Mouse (Mus musculus): Measurements from ENCODE around the gene Rxfp4.

The Rxfp4 gene

DNA sequence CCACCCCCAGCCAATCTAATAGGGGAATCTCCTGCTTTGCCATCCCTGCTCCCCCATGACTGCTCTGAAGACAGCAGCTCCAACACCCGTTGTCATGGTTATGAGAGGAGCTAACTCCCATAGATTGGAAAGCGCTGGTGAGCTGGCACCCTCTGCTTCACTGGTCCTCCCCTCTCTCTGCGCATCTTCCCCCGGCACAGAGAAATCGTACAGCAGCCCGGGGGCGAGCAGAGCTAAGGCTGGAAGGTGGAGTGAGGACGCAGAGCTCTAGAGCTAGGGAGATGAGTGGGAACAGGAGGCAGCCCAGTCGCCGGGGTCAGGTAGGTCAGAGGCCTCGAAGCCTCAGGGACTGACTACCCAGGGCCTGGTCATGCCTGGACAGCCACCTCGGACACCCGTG is 23.7 kb downstream of the Rxfp4 start:
- in situ Hi-C loops (cut with MboI; ENCODE audit: low sequenced_read_pairs), result no loop called here

DNA sequence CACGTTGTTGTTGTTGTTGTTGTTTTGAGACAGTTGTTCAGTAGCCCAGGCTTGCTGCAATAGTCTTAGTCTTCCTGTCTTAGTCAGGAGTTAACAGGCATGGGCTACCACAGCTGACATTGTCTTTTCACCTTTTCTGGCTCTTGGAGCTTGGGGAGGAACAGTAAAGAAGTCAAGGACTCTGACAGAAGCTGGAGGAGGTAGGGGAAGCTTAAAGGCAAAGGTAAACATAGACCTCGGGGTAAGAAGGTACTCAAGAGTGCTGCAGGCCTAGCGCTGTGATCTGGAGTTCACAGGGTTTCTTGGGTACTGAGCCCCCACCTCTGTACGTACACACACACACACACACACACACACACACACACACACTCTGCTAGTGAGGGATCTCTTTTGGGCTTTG is 24.2 kb downstream of the Rxfp4 start:
- in situ Hi-C loops (cut with MboI; ENCODE audit: low sequenced_read_pairs), result no loop called here

DNA sequence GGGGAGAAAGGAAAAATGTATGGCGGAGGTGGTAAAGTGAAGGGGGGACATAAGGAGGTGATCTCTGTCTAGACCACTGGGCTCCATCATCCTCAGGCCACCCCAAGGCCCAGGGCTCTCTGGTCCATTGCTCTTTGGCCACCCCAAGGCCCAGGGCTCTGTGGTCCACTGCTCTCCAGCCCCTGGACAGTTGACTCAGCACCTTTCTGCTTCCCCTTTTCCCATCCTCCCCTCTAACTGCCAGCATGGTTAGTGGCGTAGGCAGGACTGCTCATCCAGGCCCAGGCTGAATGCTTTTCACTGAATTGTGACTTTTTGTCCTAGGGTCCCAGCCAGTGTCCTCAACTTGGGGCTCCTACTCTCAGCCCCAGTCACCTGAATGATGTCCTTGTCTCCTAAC is 25.4 kb downstream of the Rxfp4 start:
- in situ Hi-C loops (cut with MboI; ENCODE audit: low sequenced_read_pairs), result no loop called here

DNA sequence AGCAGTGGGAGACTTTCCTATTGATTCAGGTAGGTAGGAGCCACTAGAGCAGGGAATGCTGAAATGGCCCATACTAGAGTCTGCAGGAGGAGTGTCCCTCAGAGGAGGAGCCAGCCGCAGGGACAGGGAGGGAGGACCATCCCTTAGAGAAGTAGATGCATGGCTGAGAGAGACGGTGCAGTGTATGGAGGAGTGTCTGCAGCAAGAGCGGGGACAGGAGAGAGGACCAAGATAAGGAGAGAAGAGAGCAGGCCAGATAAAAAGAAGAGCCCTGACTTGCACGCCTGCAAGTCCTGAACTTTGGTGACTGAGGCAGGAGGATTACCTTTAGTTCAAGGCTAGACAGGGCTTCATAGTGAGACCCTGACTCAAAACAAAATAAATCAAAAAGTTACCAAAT is 25.8 kb downstream of the Rxfp4 start:
- in situ Hi-C loops (cut with MboI; ENCODE audit: low sequenced_read_pairs), result no loop called here

DNA sequence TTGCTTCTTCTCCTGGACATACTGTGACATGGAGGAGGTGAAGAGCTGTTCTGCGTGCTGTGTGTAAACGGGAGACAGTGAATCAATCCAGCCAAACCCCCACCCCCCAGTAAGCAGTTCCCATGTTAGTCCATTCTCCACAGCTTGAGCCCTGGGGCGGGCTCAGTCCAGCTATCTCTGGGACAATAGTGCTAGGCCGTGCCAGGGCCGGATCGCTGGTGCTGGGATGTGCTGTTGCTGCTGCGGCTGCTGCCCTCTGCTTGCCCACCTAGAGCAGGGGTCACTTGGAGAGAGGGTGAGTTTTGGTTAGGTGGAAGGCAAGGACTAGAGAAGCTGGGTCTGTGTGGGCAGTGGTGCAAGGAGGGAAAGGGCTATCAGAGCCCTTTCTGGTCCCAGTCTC is 26.6 kb downstream of the Rxfp4 start:
- in situ Hi-C loops (cut with MboI; ENCODE audit: low sequenced_read_pairs), result no loop called here

DNA sequence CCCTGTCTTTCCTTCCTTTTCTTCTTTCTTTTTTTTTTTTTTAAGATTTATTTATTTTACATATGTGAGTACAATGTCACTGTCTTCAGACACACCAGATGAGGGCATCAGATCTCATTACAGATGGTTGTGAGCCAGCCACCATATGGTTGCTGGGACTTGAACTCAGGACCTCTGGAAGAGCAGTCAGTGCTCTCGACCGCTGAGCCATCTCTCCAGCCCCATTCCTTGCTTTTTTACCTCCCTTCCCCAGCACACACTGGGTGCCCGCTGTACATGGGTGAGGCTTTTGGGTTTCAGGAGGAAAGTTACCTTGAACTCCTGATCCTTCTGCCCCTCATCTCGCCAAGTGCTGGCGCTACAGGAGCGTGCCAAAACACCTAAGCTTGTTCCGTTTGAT is 27.4 kb downstream of the Rxfp4 start:
- in situ Hi-C loops (cut with MboI; ENCODE audit: low sequenced_read_pairs), result no loop called here

DNA sequence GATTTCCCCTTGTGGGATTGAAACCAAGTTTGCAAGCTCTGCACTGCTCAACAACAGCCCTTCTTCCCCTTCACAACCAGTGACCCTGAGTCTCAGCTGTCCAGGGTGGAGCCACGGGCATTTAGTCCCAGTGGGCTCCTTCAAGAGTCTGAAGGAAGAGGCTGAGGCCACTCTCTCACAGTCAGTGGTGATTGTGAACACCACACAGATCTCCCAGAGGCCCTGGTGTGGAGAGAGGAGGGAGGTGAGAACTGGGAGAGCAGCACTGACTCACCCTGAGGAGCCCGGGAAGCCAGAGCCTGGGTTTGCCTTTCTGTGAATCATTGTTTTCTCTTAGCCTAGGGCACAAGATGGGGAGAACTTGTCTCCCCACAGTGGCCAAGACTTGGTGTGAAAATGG is 28.0 kb downstream of the Rxfp4 start:
- in situ Hi-C loops (cut with MboI; ENCODE audit: low sequenced_read_pairs), result no loop called here

DNA sequence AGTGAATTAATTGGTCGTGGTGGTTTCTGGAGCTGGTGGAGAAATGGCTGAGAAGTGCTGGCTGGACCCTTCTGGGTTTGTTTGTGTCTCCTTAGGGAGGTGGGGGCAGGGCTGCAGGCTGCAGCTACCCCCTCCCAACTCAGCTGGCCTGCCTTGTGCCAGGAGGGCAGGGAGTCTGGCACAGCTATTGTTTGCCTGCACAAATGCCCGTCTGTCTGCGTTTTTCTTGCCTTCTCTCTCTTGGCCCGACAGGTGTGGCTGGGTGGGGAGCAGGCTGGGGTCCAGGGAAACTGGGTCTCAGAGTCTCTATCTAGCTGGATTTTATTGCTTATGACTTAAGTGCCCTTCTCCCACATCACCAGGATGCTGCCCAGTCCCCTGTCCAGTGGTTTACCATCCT is 28.6 kb downstream of the Rxfp4 start:
- in situ Hi-C loops (cut with MboI; ENCODE audit: low sequenced_read_pairs), result no loop called here

DNA sequence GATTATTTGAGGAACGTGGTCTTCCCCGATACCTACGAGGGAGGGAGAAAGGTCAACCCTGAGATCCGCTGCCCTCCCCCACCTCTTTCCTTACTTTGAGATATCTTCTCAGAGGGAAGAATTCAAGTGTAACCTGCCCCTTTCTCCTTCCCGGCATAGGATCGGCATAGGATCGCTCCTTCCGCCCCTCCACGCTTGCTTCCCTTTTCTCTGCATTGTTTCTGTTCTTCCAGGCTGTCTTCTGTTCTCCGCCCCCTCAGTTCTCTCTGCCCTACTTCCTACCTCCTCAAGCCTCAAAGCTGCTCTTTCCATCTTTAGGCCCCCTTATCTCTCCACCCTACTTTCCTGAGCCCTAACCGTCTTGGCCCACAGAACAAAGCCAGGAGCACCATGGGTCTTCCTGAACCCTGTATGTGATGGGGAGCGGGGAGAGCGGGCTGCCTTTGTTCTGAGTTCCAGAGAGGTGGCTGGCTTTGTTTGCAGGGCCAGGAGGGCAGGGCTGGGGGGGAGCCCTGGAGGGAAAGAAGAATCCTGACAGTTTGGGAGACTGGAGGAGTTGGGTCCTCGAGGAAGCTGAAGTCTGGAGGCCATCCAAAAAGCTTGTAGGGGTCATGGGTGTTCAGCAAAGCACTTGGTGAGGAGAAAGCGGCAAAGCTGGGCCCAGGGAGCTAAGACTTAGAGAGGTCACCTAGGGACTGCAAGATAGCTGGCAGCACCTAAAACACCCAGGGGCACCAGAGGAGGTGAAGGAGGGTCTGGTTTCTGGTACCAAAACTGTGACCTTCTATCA is 29.4 kb downstream of the Rxfp4 start:
- in situ Hi-C loops (cut with MboI; ENCODE audit: low sequenced_read_pairs), result no loop called here

DNA sequence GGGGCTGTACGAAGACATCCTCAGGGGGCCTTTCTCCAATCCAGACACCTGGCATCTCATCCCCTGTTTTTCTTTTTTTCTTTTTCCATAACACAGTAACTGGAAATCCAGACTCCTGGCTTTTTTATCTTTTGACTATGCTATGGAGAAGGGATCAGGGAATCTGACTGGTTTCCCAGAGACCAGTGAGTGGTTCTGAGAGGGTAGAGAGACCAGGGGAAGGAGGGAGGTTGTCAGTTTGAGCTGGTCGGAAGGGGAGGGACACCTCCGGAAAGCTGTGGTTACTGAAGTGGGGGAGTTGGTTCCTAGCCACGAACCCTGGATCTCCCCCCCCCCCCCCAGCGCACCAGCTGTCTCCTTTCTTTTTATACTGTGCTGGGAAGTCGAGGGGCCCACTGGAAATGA is 30.0 kb downstream of the Rxfp4 start:
- in situ Hi-C loops (cut with MboI; ENCODE audit: low sequenced_read_pairs), result no loop called here

DNA sequence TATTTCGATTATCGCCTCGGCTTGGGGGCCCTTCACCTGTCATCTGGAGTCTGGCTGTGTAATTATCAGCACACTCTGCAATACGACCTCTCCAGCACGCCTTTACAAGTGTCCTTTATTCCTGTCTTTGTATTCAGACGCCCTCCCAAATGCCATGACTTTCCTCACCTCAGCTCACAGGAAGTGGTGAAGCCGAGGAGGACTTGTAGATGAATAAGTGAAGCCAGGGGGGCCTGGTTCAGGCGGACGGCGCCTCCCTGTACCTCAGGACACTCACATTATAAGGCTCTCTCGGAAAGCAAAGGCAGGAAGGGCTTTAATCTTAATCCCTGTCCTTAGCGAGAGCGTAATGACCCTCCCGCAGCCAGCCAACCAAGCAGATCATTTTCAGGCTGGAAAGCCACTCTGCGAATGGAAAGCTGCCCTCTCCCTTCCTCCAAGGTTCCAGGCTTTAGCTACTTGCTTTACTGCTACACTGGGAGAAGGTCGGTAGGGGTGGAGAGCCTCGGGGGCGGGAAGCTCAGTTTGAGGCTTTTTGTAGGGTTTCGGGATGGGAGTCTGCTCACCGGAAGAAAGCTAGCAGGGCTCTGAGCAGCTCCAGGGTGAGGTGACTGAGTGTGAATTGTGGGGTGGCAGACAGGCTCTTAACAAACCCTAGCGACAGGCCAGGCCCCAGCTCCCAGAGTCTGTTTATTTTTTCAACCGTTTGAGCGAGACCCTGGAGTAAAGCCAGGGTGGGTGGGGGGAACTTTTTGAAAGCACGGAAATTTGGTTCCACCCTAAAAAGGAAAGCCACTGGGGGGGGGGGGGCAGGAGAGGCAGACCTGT is 30.6 kb downstream of the Rxfp4 start:
- in situ Hi-C loops (cut with MboI; ENCODE audit: low sequenced_read_pairs), result no loop called here

DNA sequence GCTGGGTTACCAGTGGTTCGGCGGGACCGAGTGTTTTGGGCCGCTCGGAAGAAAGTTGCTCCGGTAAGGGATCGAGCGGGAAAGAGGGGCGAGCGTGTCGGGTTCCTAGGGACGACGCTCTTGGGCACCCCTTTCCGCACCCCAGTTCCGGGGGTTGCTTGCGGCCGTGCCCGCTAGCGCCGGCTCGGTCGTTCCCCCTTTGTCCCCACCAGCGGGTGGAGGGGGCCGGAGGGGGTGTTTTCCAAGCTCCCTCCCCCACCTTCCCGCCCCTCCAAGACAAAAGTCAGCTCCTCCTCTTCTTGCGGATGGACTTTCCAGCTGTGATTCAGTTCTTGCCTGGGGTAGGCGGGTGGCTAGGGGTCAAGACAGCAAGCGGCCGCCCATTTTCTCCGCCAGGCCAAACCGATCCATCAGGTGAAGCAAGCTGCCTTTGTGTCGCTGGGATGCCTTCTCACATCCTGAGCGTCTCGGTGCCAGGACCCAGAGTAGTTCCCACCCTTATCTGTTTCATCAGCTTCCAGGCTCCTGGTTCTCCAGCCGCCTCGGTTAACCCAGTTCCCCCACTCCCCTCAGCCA is 31.3 kb downstream of the Rxfp4 start:
- in situ Hi-C loops (cut with MboI; ENCODE audit: low sequenced_read_pairs), result no loop called here

DNA sequence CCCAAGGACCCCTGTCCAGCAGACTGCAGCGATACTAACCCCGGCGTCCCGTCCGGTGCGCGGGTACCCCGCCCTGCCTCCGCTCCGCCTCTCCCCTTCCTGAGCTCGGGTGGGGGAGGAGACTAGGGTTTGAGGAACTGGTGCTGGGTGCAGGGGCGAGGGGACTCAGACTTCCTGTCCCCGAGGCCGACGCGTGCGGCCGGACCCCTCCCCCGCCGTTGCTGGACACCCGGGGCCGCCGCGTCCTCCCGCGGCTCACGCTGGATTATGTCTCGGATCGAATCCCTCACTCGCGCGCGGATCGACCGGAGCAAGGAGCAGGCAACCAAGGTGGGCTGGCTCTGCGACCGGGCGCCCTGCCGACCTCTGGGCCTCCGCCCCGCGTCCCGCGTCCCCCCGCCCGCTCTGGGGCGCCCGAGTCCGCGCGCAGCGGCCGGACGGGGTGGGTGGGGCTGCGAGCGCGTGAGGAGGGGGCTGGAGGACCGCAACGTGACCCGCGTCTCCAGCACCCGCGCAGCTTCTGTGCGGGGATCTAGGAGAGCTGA is 31.9 kb downstream of the Rxfp4 start:
- in situ Hi-C loops (cut with MboI; ENCODE audit: low sequenced_read_pairs), result no loop called here

DNA sequence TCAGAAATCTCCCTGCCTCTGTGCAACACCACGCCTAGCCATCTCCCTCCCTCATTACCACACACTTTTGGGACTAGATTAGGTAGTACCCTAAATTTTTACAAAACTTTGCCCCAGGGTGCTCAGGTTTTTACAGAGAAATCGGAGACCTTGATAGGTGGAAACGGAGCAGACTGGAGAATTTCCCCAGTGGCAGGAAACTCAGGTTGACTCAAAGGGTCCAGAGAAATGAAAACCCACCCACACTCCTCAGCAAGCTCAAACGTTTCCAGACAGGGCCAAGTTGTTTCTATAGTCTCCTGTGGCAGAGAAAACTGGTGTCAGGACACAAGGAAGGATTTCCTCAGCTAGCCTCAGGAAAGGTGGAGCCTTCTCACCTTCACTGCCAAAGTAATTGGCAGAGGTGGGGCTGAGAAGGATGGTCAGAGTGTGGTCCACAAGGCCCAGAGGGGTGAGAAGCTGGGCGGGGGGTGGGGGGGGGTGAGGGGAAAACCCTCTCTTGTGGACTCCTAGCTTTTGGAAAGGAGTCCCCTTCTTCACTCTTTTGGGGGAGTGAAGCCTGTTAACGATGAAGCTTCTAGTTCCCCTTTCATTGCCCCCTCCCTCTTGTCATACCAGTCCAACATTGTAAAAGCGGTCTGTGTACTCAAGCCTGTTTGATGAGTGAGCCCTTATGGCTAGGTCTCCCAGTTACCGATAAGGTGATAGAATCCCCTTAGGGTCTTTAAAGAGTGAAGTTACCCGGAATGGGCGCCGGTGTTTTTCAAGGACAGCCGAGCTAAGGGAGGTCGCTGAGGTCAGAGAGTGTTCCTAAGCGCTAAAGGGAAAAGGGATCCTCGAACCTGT is 32.6 kb downstream of the Rxfp4 start:
- in situ Hi-C loops (cut with MboI; ENCODE audit: low sequenced_read_pairs), result no loop called here

DNA sequence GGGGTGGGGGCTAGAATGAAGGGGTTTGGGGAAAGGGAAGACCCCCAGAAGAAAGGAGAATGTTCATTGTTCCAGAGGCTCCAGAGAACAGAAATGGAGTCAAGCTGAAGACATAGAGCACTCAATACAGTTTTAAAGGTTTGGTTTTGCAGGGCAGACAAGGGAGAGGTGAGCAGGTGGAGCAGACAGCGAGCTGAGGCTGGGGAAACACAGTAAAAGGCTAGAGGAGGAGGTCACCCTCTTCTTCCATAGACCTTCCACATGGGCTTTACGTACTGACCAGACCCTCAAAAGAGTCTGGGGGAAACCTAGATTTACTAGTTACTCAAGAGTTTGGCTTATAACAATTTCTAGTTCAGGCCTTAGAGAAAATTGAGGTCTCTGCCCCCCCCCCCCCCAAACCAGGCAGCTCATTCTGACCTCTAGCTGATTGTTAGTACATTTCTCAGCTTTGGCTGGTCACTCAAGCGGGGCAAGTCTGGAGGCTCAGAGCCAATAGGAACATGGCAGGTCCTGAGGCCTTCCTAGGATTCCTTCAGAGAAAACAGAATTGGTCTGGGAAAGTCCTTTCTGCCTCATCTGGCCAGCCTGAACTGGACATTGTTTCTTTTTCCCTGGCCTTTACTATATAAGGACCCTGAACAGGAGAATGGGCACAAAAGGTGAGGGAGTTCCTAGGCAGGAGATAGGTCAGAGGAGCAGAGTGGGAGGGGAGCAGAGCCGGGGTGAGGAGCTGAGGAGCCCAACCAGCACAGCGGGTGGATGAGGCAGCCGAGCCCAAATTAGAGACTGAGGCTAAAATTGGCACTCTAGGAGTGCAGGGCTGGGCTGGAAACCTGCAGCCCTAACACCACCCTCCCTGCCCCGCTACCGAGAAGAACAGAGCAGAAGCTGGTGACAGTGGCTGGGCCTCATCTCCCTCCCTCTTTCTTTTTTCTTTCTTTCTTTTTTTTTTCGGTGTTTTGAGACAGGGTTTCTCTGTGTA is 33.5 kb downstream of the Rxfp4 start:
- in situ Hi-C loops (cut with MboI; ENCODE audit: low sequenced_read_pairs), result no loop called here

DNA sequence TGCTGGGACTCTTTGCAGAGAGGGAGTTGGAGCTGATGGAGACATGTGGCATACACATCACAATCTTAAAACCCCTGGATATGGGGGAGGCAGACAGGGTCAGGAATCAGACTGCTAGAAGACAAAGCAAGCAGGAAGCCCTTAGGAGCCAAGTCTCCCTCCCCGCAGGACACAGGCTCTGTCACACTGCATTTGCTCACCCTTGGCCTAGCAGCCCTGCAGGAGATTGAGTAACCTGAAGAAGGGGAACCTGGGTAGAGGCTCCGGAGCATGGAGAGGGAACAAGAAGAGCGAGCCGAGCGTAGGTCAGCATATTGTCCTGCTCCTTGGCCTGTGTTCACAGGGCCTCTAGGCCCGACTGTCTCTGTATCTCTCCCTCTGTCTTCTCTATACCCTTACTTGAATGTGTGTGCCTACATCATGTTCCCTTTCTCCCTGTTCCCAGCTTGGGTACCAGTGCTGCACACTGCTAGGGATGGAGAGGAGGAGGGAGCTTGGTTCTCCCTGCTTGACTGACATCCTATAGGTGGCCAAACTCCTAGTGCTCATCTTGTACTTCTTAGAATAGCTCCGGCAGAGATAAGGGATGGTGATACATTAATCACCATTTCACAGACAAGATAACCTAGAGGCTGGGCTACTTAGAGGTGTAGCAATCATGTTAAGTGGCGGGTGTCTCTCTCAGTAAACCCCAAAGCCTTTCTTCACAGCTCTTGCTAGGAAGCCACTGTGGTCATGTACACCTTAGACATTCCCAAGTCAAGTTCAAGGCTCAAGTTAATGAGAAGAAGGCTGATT is 34.7 kb downstream of the Rxfp4 start:
- in situ Hi-C loops (cut with MboI; ENCODE audit: low sequenced_read_pairs), result no loop called here

DNA sequence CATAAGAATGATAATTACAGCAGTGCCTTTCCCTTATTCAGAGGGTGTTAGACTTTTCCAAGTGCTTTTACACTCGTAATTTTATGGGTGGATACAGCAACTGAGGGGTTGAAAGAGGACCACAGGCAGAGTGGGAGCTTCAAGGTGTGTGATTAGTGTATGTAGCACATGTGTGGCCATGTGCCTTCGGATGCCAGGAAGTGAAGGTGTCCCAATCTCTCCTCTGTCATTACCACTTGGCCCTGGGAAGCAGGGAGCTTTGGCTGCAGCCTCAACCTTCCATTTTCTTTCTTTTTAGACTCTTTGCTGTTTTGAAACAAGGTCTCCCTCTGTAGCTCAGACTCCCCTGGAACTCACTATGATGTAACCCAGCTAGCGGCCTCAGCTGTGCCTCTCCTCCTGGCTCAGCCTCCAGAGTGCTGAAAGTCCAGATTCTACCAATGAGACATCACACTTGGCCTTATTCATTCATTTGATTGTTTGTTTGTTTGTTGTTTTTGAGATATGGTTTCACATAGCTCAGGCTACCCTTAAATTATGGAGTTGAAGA is 35.9 kb downstream of the Rxfp4 start:
- in situ Hi-C loops (cut with MboI; ENCODE audit: low sequenced_read_pairs), result no loop called here

DNA sequence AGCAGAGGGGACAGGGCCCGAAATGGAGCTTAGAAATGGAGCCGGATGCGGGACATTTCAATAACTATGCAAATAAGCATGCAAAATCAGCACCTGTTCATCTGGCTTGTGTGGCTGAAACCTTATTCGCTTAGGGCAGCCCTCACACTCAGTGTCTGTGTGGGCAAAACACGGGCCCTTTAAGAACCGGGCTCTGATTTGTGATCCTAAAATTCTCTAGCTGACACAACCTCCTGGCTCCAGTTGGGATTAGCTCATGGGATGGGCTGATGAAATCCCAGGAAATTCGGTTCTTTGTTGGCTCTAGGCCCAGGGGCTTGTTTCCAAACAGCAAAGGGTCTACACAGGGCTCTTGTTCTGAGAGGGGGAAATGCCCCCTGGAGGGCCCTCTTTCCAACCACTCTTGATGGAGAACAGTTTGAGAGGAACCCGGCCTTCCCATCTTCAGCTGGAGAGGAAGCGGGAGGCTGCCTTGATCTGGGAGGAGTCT is 37.0 kb downstream of the Rxfp4 start:
- in situ Hi-C loops (cut with MboI; ENCODE audit: low sequenced_read_pairs), result no loop called here

All from CH12F3 (cell line).